Mouse (Mus musculus) gastrocnemius, postnatal 4 days (tissue): ENCODE results near the gene Clpb. TPM values are rescaled to one million over a fixed set of nuclear protein-coding genes. Genes with fewer than 3 reads are reported as not detected.
"Not testable (repeated sequence)": the region's sequence is repeated elsewhere in the genome, so short reads cannot be mapped to it uniquely, and the experiment has no call there.

Source experiments
- DNase-seq, 2 experiments: peaks; one replicate each; pipeline ENCODE4 v3.0.0; 2021 to 2022; ENCODE audit warnings: low spot score in 2 of 2, mixed read lengths in 2 of 2
- long read RNA-seq, 2 experiments: library from polyadenylated mRNA; stranded (forward); transcript quantifications; one replicate each; pipeline ENCODE4 v2.0.0; 2021
- total RNA-seq, 2 experiments: library from RNA; stranded (reverse); gene quantifications; 2 replicates each; pipeline ENCODE4 v1.2.3; 2021

Clpb gene
- total RNA-seq = 10 to 100 TPM; 33.7 to 33.9 TPM
- long read RNA-seq, experiment 1, full-length matches to known transcripts = 92 of 104 reads
- long read RNA-seq, experiment 1, partial matches to known transcripts = 5 of 104 reads
- long read RNA-seq, experiment 1, other reads (novel, unspliced or antisense) = 7 of 104 reads
- long read RNA-seq, experiment 2, full-length matches to known transcripts = 92 of 101 reads
- long read RNA-seq, experiment 2, partial matches to known transcripts = 5 of 101 reads
- long read RNA-seq, experiment 2, other reads (novel, unspliced or antisense) = 4 of 101 reads

- DNase-seq = peak; percentile 70 to 89
Observed at GRCm38 (mm10) chr7:101663514-101664159, at the start of gene Clpb. Gene Clpb (plus strand): TSS chr7:101663633.

GRCm38 (mm10) chr7:101615406-101615805 lies 48.0 kb upstream of the Clpb start:
- DNase-seq = no peak

- no peak for DNase-seq
Observed at GRCm38 (mm10) chr7:101616136-101616835, 47.1 kb upstream of the Clpb start.

DNA sequence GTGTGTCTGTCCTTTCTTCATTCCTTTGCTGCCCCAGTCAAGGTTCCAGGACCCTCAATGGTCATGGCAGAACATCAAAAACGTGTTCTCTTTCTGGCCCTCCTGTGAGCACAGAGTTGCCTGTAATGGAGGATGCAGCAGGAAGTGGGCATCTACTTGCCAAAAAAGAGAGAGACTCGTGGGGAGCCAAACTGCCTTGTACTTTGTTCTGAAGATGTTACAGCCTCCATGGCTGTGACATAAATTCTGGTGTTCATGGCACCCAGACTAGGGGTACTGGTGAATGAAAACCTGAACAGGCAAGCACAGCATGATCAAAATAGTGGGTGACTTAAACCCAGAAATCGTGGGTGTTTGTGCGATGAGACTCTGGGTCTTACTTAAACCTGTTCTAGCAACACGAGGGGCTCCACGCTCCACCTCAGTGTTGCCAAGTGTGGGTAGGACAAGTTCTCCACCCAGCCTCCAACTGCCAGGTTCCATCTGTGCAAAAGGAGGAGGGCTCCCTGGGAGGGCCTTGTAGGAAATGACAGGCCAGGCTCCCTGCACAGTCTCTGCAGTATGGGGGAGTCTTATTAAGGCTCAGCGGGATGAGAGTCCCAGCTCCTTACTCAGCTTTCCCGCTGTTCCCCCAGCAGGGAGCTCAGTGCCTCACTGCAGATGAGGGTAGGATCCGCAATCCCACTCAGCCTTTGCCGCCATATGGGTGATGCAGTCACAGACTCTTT lies 45.8 kb upstream of the Clpb start:
- DNase-seq = no peak

GRCm38 (mm10) chr7:101618273-101618672 lies 45.2 kb upstream of the Clpb start:
- no peak for DNase-seq

- no peak for DNase-seq
Observed at GRCm38 (mm10) chr7:101620373-101620772, 43.1 kb upstream of the Clpb start.

DNA sequence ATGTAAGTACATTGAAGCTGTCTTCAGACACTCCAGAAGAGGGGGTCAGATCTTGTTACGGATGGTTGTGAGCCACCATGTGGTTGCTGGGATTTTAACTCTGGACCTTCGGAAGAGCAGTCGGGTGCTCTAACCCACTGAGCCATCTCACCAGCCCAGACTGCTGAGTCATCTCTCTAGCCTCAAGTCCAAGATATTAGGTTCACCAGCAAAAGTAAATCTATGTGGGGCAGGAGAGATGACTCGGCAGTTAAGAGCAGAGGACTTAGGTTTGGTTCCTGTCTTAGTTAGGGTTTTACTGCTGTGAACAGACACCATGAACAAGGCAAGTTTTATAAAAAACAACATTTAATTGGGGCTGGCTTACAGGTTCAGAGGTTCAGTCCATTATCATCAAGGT lies 41.6 kb upstream of the Clpb start:
- not testable (repeated sequence) for DNase-seq

DNA sequence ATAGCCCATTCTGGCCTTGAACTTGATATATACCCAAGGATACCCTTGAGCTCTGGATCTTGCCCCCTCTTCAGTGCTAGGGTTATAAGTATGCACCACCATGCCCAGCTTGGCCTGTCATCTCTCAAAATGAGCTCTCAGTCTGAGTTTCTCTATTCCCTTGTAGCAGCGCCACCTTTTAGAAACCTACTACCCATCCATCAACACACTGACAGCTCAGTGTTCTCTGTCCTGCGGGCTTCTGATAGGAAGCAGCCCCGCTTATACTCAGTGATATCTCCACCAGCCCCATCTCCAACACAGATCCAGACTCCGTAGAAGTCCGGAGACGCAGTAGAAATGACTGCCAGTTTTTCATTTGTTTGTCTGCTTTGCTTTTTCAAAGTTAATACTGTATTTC lies 39.1 kb upstream of the Clpb start:
- DNase-seq = no peak

GRCm38 (mm10) chr7:101627166-101627565 lies 36.3 kb upstream of the Clpb start:
- not testable (repeated sequence) for DNase-seq

GRCm38 (mm10) chr7:101628481-101628880 lies 35.0 kb upstream of the Clpb start:
- DNase-seq = no peak

- no peak for DNase-seq
Observed at GRCm38 (mm10) chr7:101633629-101634177, 29.7 kb upstream of the Clpb start.

DNA sequence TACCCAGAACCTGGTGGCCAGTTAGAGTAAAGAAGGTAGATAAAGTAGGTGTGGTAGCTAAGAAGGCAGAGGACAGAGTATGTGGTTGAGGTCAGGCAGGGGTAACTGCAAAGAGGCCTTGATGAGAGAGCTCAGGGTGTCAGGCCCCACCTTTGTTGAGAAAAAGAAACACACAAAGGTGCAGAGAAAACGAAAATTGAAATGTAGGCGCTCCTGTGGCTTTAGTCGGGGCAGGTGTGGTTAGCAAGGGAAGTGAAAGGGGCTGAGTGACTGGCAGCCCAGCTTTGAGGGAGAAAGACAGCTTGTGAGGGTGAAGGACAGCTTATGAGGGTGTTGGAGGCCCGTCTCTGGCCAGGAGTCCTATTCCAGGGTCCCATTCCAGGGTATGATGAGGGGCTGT lies 28.9 kb upstream of the Clpb start:
- DNase-seq = no peak

DNA sequence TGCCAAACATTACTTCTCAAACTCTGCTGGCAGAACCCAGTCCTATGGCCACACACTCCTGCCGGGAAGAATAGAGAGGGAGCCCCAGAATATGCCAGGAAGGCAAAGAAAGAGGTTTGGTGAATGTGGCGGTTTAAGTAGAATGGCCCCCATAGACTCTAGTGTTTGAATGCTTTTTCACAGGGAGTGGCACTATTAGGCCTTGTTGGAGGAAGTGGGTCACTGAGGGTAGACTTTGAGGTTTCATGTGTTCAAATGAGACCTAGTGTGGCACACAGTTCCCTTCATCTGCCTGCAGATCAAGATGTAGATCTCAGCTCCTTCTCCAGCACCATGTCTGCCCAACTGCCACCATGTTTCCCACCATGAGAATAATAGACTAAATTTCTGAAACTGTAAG lies 27.4 kb upstream of the Clpb start:
- no peak for DNase-seq

- no peak for DNase-seq
Observed at GRCm38 (mm10) chr7:101643879-101644278, 19.6 kb upstream of the Clpb start.

DNA sequence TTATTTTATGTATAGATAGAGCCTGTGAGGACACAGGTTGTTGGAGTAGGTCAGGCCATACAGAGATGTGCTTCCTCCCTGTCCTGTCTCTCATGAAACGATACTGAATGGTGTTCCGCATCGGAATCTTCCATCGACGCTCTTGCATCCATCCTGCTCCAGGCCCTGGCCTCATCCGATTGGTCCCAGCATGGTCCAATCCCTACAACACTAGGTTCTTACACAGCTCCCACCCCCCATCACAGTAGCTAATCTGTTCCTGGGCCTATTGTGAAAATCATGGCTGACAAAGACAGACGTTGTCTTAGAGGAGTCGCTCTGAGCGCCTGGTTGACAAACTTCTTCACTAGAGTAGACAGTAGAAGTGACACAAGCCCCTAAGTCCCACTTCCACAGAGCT lies 13.7 kb upstream of the Clpb start:
- DNase-seq = no peak

DNA sequence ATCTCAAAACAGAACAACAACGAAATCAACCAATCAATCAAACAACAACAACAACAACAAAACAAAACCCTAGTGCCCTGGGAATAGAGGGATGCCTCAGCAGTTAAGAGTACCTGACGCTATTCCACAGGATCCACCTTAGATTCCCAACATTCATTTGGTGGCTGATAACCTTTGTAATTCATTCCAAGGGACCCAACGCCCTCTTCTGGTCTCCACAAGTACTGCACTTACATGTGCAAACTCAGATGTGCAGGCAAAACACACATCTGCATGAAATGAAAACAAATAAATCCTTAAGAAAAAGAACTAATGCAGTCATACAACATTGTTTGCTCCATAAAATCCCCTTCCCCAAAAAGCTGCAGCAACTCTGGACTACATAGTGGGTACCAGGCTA lies 12.9 kb upstream of the Clpb start:
- no peak for DNase-seq

GRCm38 (mm10) chr7:101653681-101654209 lies 9.7 kb upstream of the Clpb start:
- DNase-seq = no peak

DNA sequence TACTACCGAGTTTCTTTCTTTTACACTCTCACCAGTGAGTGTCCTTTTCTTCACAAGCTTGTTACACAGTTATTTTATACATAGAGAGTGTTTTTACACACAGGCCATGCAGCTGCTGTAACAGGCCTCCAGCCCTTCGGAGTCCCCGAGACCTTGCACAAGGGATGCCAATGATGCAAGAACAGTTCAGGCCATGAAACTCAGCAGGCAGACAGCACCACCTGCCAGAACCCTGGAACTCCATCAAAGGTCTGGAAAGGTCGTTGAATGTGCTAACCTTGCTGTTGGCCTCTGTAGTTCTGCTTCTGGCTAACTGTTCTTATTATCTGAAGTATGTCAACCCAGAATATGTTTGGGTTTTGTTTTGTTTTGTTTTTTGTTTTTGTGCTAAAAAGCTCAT lies 8.5 kb upstream of the Clpb start:
- no peak for DNase-seq

DNA sequence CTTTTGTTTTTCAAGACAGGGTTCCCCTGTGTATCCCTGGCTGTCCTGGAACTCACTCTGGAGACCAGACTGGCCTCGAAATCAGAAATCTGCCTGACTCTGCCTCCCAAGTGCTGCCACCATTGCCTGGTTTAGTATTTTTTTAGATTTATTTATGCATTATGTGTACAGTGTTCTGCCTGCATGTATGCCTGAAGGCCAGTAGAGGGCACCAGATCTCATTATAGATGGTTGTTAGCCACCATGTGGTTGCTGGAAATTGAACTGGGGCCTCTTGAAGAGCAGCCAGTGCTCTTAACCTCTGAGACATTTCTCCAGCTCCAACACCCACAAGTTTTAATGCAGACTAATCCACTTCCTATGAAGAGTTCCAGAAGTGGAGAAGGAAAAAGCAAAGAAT lies 1.4 kb upstream of the Clpb start:
- DNase-seq = no peak

DNA sequence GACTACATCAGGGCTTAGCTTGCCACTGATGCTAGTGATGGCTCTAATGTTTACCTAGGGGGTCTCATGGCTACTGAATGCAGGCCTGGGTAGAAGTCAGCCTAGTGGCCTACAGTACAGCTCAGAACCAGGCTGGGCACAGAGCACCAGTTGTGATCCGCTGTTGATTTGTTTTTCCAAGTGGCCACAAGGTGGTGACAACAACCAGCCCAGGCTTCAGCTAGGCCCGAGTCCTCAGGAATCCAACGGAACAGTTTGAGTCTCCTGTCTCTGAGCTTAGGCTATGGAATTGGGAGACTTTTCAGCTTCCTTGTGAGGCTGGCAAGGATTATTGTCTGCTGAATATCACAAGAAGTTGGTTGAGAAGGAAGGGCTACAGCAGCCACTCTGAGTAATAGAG lies 3.1 kb downstream of the Clpb start:
- peak in 1 of 2 experiments; percentile 26 for DNase-seq

- DNase-seq = no peak
Observed at GRCm38 (mm10) chr7:101671601-101672280, 8.3 kb downstream of the Clpb start.
